Mouse (Mus musculus): ENCODE data around the gene Sox5. TPM values are rescaled to one million over a fixed set of nuclear protein-coding genes. Genes with fewer than 3 reads are reported as not detected.

Sox5 gene
- total and polyA plus RNA-seq, 3 experiments: 1.7 to 3.4 (median 2.4) TPM

DNA sequence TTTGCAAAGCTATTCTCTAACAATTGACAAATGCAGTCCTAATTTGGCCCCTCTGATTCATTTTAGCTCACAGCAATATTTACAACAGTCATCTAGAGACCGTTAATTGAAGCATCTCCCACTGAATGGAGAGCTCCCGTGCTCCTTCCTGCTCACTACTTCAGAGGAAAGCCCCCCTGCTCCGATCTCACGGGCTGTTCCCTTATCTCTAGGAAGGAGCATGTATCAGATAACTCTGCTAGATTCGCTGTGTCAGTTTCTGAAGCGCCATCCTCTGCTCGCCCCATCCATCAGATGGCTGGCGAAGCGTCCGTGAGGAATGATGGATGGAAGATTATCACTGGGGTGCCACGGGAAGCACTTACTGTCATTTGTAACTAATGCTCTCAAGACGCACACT is 926.4 kb downstream of the Sox5 start:
- WGBS: 39% methylated on average over 12 of the region's 12 CpGs
- no peaks in the 10 kb centered on the region for H3K79me2 ChIP-seq (replicated peaks; ENCODE audit: control insufficient read depth, insufficient read depth, low read length)
- no peaks in the 10 kb centered on the region for H3K4me1 ChIP-seq (ENCODE audit: control insufficient read depth, insufficient read depth, low read length)
- H3K9ac ChIP-seq (ENCODE audit: low read depth, low read length): no peak overlapping the region
- no peak for DNase-seq
- H3K4me3 ChIP-seq: no peak overlapping the region
- no peak overlapping the region for H3K27ac ChIP-seq
- no peaks in the 10 kb centered on the region; the same call in 1 of the 2 replicates for H3K27me3 ChIP-seq (ENCODE audit: control insufficient read depth, insufficient read depth, low read length)
- intact Hi-C loops (cut with DNase I): no loop called here
- no peaks in the 10 kb centered on the region for H3K36me3 ChIP-seq (ENCODE audit: control insufficient read depth, insufficient read depth, low read length)
- TF ChIP-seq CTCF (IDR thresholded peaks at IDR 0.05) (no peak), POLR2A (IDR thresholded peaks at IDR 0.05; ENCODE audit: insufficient read depth, low read depth, low read length) (no peak), EP300 (IDR thresholded peaks at IDR 0.05; ENCODE audit: insufficient read depth, low read depth, low read length) (no peak)

DNA sequence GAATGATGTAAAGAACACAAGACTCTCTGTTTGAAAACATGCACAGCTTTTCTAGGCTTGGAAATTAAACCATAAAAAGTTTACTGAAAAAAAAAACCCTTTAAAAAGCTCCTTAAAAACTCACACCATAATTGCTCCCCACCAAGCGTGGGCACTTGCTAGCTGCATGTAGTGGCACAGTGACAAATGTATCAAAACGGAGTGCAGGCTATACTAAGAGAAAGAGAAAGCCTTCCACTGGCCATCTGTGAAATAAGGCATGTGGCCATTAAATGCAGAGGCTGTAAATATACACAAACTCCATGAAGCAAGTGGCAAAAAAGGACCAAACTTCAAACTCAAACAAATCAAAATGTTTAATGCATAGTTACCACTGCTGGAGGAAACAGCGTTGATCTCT is 927.7 kb downstream of the Sox5 start:
- no peak overlapping the region for H3K27ac ChIP-seq
- no peak for TF ChIP-seq CTCF (IDR thresholded peaks at IDR 0.05)
- no peak for TF ChIP-seq POLR2A (IDR thresholded peaks at IDR 0.05; ENCODE audit: insufficient read depth, low read depth, low read length)
- no peak for TF ChIP-seq EP300 (IDR thresholded peaks at IDR 0.05; ENCODE audit: insufficient read depth, low read depth, low read length)
- H3K9ac ChIP-seq (ENCODE audit: low read depth, low read length): no peak overlapping the region
- no peak overlapping the region for H3K4me3 ChIP-seq
- no peaks in the 10 kb centered on the region; the same call in 1 of the 2 replicates for H3K27me3 ChIP-seq (ENCODE audit: control insufficient read depth, insufficient read depth, low read length)
- DNase-seq: no peak
- 87% methylated on average over 3 of the region's 3 CpGs for WGBS
- no peaks in the 10 kb centered on the region for H3K4me1 ChIP-seq (ENCODE audit: control insufficient read depth, insufficient read depth, low read length)
- H3K79me2 ChIP-seq (replicated peaks; ENCODE audit: control insufficient read depth, insufficient read depth, low read length): no peaks in the 10 kb centered on the region
- H3K36me3 ChIP-seq (ENCODE audit: control insufficient read depth, insufficient read depth, low read length): no peaks in the 10 kb centered on the region
- intact Hi-C loops (cut with DNase I): no loop called here

DNA sequence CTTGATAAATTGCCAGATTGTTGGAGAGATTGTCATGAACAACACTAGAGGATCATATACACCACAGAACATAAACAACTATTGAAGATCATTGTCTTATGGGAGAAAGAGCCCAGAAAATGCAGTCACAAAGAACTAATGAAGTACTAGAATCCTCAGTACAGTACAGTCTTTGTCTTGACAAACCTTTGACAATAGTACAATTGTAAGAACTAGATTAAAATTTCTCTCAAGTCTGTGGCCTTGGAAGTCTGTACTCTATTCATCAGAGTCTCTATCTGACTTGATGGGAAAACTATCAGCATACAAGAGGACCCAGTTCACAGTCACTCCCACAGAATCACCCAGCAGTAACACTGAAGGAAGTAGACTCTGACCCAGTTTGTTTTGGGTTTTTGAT is 936.0 kb downstream of the Sox5 start:
- no peaks in the 10 kb centered on the region for H3K27me3 ChIP-seq (ENCODE audit: control insufficient read depth, insufficient read depth, low read length)
- no peaks in the 10 kb centered on the region for H3K4me1 ChIP-seq (ENCODE audit: control insufficient read depth, insufficient read depth, low read length)
- intact Hi-C loops (cut with DNase I): no loop called here
- no peak for DNase-seq
- no peak overlapping the region for H3K9ac ChIP-seq (ENCODE audit: low read depth, low read length)
- no peaks in the 10 kb centered on the region for H3K36me3 ChIP-seq (ENCODE audit: control insufficient read depth, insufficient read depth, low read length)
- H3K79me2 ChIP-seq (replicated peaks; ENCODE audit: control insufficient read depth, insufficient read depth, low read length): no peaks in the 10 kb centered on the region
- TF ChIP-seq EP300 (IDR thresholded peaks at IDR 0.05; ENCODE audit: insufficient read depth, low read depth, low read length) (no peak), CTCF (IDR thresholded peaks at IDR 0.05) (no peak), POLR2A (IDR thresholded peaks at IDR 0.05; ENCODE audit: insufficient read depth, low read depth, low read length) (no peak)
- no peak overlapping the region for H3K27ac ChIP-seq
- no peak overlapping the region for H3K4me3 ChIP-seq

DNA sequence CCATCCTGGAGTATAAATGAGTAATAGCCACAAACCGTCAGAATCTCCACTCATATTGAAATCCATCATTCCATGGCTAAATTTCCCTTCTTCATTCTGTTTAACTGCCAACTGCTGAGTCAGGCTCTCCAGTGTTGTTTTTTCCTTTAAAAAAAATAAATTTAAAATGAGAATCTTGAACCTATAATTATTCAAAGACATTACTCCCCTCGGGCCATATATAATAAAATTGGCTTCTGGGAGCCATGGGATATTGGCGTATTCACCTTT is 937.1 kb downstream of the Sox5 start:
- 77% methylated on average over 3 of the region's 3 CpGs for WGBS
- DNase-seq: no peak
- no peak overlapping the region for H3K27ac ChIP-seq
- no peak overlapping the region for H3K4me3 ChIP-seq
- intact Hi-C loops (cut with DNase I): no loop called here
- no peaks in the 10 kb centered on the region for H3K27me3 ChIP-seq (ENCODE audit: control insufficient read depth, insufficient read depth, low read length)
- H3K36me3 ChIP-seq (ENCODE audit: control insufficient read depth, insufficient read depth, low read length): no peaks in the 10 kb centered on the region
- no peaks in the 10 kb centered on the region for H3K79me2 ChIP-seq (replicated peaks; ENCODE audit: control insufficient read depth, insufficient read depth, low read length)
- TF ChIP-seq CTCF (IDR thresholded peaks at IDR 0.05) (no peak), EP300 (IDR thresholded peaks at IDR 0.05; ENCODE audit: insufficient read depth, low read depth, low read length) (no peak), POLR2A (IDR thresholded peaks at IDR 0.05; ENCODE audit: insufficient read depth, low read depth, low read length) (no peak)
- no peak overlapping the region for H3K9ac ChIP-seq (ENCODE audit: low read depth, low read length)
- H3K4me1 ChIP-seq (ENCODE audit: control insufficient read depth, insufficient read depth, low read length): no peaks in the 10 kb centered on the region

DNA sequence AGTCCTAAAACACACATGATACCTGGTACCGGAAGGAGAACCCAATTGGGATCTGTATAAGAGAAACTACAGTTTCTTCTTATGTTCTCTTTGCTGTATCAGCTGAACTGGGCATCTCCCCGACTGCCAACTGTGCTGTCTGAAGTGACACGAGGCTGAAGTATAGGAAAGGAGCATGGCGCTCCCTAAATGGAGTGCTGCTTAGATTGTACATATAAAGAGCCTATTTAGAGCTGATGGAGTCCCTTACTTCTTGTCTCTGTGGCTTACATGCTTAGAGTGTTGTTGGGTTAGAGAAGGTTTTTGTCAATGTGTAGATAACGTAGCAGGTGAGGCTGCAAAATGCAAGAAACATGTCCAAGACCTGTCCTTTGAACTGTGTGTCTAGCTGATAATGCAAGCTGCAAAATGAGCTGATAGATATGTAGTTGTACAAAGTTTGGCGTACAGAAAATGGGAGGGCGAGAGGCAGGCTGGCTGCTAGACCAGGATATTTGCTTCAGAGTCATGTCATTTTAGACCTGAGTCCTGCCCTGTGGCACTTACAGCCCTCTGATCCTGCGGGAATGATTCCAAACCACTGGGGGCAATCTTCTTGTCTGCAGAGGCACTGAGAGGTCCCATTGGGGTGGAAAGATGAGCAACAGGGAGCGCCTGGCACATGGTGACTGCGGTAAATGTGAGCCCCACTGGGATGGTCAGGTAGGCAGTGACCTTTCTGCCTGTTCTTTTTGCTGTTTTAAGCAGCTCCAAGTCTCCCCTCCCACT is 937.7 kb downstream of the Sox5 start:
- DNase-seq: no peak
- Histone ChIP-seq H3K4me1 (ENCODE audit: control insufficient read depth, insufficient read depth, low read length) (no peaks in the 10 kb centered on the region), H3K9ac (ENCODE audit: low read depth, low read length) (no peak overlapping the region), H3K27ac (no peak overlapping the region), H3K4me3 (no peak overlapping the region), H3K36me3 (ENCODE audit: control insufficient read depth, insufficient read depth, low read length) (no peaks in the 10 kb centered on the region), H3K79me2 (replicated peaks; ENCODE audit: control insufficient read depth, insufficient read depth, low read length) (no peaks in the 10 kb centered on the region), H3K27me3 (ENCODE audit: control insufficient read depth, insufficient read depth, low read length) (no peaks in the 10 kb centered on the region)
- TF ChIP-seq POLR2A (IDR thresholded peaks at IDR 0.05; ENCODE audit: insufficient read depth, low read depth, low read length) (no peak), EP300 (IDR thresholded peaks at IDR 0.05; ENCODE audit: insufficient read depth, low read depth, low read length) (no peak), CTCF (IDR thresholded peaks at IDR 0.05) (no peak)
- WGBS: 85% methylated on average over 10 of the region's 10 CpGs
- intact Hi-C loops (cut with DNase I): no loop called here

DNA sequence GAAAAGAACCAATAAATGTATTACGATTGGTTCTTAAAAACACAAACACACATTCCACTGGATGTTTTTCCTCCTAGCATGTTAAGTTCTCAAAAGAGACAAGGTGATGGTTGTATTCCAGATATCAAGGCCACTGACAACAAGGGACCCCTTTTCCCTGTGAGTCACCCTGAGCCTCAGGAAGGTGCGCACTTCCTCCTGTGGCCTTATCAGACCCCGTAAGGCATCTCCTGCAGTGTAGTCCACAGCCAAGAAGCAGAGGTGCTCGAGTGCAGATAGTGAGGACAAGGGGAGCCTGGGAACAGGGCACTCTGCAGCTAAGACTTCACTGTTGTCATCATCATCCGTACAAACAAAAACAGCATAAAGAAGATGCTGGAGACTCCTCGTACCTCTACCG is 939.8 kb downstream of the Sox5 start:
- H3K27ac ChIP-seq: no peak overlapping the region
- H3K4me3 ChIP-seq: no peak overlapping the region
- DNase-seq: no peak
- TF ChIP-seq POLR2A (IDR thresholded peaks at IDR 0.05; ENCODE audit: insufficient read depth, low read depth, low read length): no peak
- TF ChIP-seq CTCF (IDR thresholded peaks at IDR 0.05): no peak
- no peak for TF ChIP-seq EP300 (IDR thresholded peaks at IDR 0.05; ENCODE audit: insufficient read depth, low read depth, low read length)
- WGBS: 70% methylated on average over 7 of the region's 7 CpGs
- no peaks in the 10 kb centered on the region for H3K27me3 ChIP-seq (ENCODE audit: control insufficient read depth, insufficient read depth, low read length)
- H3K79me2 ChIP-seq (replicated peaks; ENCODE audit: control insufficient read depth, insufficient read depth, low read length): no peaks in the 10 kb centered on the region
- H3K36me3 ChIP-seq (ENCODE audit: control insufficient read depth, insufficient read depth, low read length): no peaks in the 10 kb centered on the region
- H3K9ac ChIP-seq (ENCODE audit: low read depth, low read length): no peak overlapping the region
- intact Hi-C loops (cut with DNase I): no loop called here
- H3K4me1 ChIP-seq (ENCODE audit: control insufficient read depth, insufficient read depth, low read length): no peaks in the 10 kb centered on the region

All from heart, adult 2 months (tissue).